Mouse (Mus musculus) spleen, adult 2 months (tissue): ENCODE results near the gene Mef2c.

Experiments
- CTCF ChIP-seq: fragments of 200-500 bp; IDR thresholded peaks from 2 replicates; pipeline ENCODE4 v1.5.1; 2011; ENCODE audit warnings: mild to moderate bottlenecking, inconsistent platforms; ENCODE audit not compliant: insufficient read depth, insufficient read length, insufficient replicate concordance; ENCODE audit errors: extremely low read depth
- POLR2A ChIP-seq: fragments of 200-500 bp; IDR thresholded peaks from 2 replicates; pipeline ENCODE4 v1.6.1; 2011; ENCODE audit warnings: low read depth, low read length, inconsistent platforms

DNA sequence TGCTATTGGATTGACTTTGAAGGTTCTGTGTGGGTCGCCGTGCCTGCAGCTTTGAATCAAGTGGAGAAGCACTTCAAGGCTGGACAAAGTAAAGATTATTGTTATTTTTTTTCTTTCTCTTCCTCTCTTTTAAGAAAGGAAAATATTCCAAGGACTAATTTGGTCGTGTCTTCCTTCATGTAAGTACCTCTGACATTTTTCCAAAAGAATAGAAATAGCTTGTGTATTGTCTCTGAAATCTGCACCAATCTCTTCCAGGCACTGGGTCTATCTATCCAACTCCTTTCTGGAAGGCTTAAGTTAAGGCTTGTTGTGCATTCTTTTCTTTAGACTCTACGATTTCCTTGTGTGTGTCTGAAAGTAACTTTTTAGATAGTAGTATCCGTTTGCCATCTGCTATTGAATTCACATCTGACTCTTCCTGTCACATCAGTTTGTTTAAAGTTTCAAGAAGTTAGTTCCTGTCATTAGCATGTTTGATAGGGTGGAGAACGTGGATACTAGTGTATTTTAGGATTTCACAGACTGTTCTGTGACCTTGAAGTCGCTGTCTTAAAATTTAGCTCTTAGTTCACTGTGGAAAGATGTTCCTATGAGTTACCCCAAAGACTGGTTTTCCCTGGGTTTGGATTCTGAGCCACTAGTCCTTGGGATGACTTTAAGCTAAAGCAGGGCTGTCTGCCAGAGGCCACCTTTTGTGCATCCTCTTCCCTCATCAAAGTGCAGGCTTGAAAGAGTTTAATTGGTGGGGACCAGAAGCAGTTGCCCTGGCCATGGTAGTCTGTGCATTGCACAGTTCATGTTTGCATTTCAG is 21.3 kb downstream of the Mef2c start:
- no peak for TF ChIP-seq POLR2A
- no peak for TF ChIP-seq CTCF
